Mouse (Mus musculus) heart, postnatal 10 days (tissue): ENCODE results near the gene Lancl3. TPM values are rescaled to one million over a fixed set of nuclear protein-coding genes. Genes with fewer than 3 reads are reported as not detected.

Experiments
- DNase-seq, 2 experiments: peaks; one replicate each; pipeline ENCODE4 v3.0.0; 2021
- intact Hi-C: fragments of 180-260 bp; cut with DNase I; formaldehyde crosslinking; loops from one replicate; pipeline ENCODE4 v1.15.1; 2025
- total RNA-seq, 2 experiments: library from RNA; stranded (reverse); gene quantifications; 2 replicates each; pipeline ENCODE4 v1.2.3; 2021

The Lancl3 gene
- total RNA-seq: 1 to 10 TPM; 4.3 to 4.8 TPM

GRCm38 (mm10) chrX:9199761-9200371 is at the start of gene Lancl3:
Lancl3 (plus strand) TSS chrX:9199902.
- peak; percentile 21 to 28 for DNase-seq
- intact Hi-C loops: loop anchor here (2.0 kb wide), 1 partner anchor 21 kb away; no protein-coding TSS in a partner anchor

GRCm38 (mm10) chrX:9179011-9179410 is 20.7 kb upstream of the Lancl3 start:
- intact Hi-C loops: no loop called here
- no peak for DNase-seq

- intact Hi-C loops: no loop called here
- no peak for DNase-seq
Observed at GRCm38 (mm10) chrX:9181570-9181969, 18.1 kb upstream of the Lancl3 start.

- intact Hi-C loops: loop anchor here (2.0 kb wide), 1 partner anchor 20 kb away; no protein-coding TSS in a partner anchor
- DNase-seq: peak; percentile 56 to 61
Observed at GRCm38 (mm10) chrX:9200380-9200917, 747 bp downstream of the Lancl3 start.

- peak in 1 of 2 experiments; percentile 1 for DNase-seq
- intact Hi-C loops: loop anchor here (2.0 kb wide), 1 partner anchor 19 kb away; no protein-coding TSS in a partner anchor
Observed at GRCm38 (mm10) chrX:9201954-9202353, 2.3 kb downstream of the Lancl3 start.

GRCm38 (mm10) chrX:9202781-9203405 is 3.2 kb downstream of the Lancl3 start:
- intact Hi-C loops: no loop called here
- DNase-seq: peak; percentile 24 to 34

- intact Hi-C loops: no loop called here
- DNase-seq: peak; percentile 3 to 4
Observed at GRCm38 (mm10) chrX:9205121-9205520, 5.4 kb downstream of the Lancl3 start.

GRCm38 (mm10) chrX:9216244-9216643 is 16.5 kb downstream of the Lancl3 start:
- peak in 1 of 2 experiments; percentile 7 for DNase-seq
- intact Hi-C loops: no loop called here

- no peak for DNase-seq
- intact Hi-C loops: no loop called here
Observed at GRCm38 (mm10) chrX:9219570-9219969, 19.9 kb downstream of the Lancl3 start.

GRCm38 (mm10) chrX:9221206-9221605 is 21.5 kb downstream of the Lancl3 start:
- DNase-seq: peak; percentile 48 to 66
- intact Hi-C loops: loop anchor here (1.0 to 2.0 kb wide), 2 partner anchors 20 to 93 kb away; no protein-coding TSS in a partner anchor

- intact Hi-C loops: loop anchor here (1.0 to 2.0 kb wide), 2 partner anchors 21 to 93 kb away; no protein-coding TSS in a partner anchor
- no peak for DNase-seq
Observed at GRCm38 (mm10) chrX:9221736-9222135, 22.0 kb downstream of the Lancl3 start.

- intact Hi-C loops: no loop called here
- peak; percentile 58 to 68 for DNase-seq
Observed at GRCm38 (mm10) chrX:9222412-9223221, 22.9 kb downstream of the Lancl3 start.

GRCm38 (mm10) chrX:9227105-9227504 is 27.4 kb downstream of the Lancl3 start:
- no peak for DNase-seq
- intact Hi-C loops: no loop called here

GRCm38 (mm10) chrX:9240737-9241591 is 41.3 kb downstream of the Lancl3 start:
- no peak for DNase-seq
- intact Hi-C loops: no loop called here

- intact Hi-C loops: no loop called here
Observed at GRCm38 (mm10) chrX:9243381-9243864, 43.7 kb downstream of the Lancl3 start.

GRCm38 (mm10) chrX:9244603-9245336 is 45.1 kb downstream of the Lancl3 start:
- no peak for DNase-seq
- intact Hi-C loops: no loop called here

More at GRCm38 (mm10) chrX:9243381-9243864, 43.7 kb downstream of the Lancl3 start:
- peak; percentile 5 to 10 for DNase-seq

GRCm38 (mm10) chrX:9248911-9249310 is 49.2 kb downstream of the Lancl3 start:
- DNase-seq: no peak
- intact Hi-C loops: no loop called here

- intact Hi-C loops: no loop called here
- no peak for DNase-seq
Observed at GRCm38 (mm10) chrX:9253990-9254389, 54.3 kb downstream of the Lancl3 start.

- intact Hi-C loops: no loop called here
- DNase-seq: no peak
Observed at GRCm38 (mm10) chrX:9254901-9255300, 55.2 kb downstream of the Lancl3 start.
